Mouse (Mus musculus) lung, postnatal 14 days (tissue): ENCODE measurements around the gene Olfr56.
"Not testable (repeated sequence)": the region's sequence is repeated elsewhere in the genome, so short reads cannot be mapped to it uniquely, and the experiment has no call there.

Experiments
- DNase-seq: peaks from one replicate; pipeline ENCODE4 v3.0.0; 2021

The Olfr56 gene

GRCm38 (mm10) chr11:49060061-49060460 is 81.4 kb downstream of the Olfr56 start:
- DNase-seq: not testable (repeated sequence)

- DNase-seq: not testable (repeated sequence)
These were observed 83.2 kb downstream of the Olfr56 start for GRCm38 (mm10) chr11:49061865-49062264.

- DNase-seq: not testable (repeated sequence)
These were observed 85.2 kb downstream of the Olfr56 start, which contains the start of gene Tgtp2 for GRCm38 (mm10) chr11:49063713-49064469. Gene Tgtp2 (minus strand): TSS chr11:49064206.

GRCm38 (mm10) chr11:49068358-49068757 is 89.7 kb downstream of the Olfr56 start:
- no peak for DNase-seq

GRCm38 (mm10) chr11:49076001-49076757 is 97.5 kb downstream of the Olfr56 start, which contains the start of gene Ifi47:
Gene Ifi47 (plus strand): TSS chr11:49076587.
- not testable (repeated sequence) for DNase-seq

GRCm38 (mm10) chr11:49077012-49077411 is 98.3 kb downstream of the Olfr56 start:
- DNase-seq: no peak

GRCm38 (mm10) chr11:49078719-49079118 is 100.0 kb downstream of the Olfr56 start:
- DNase-seq: no peak

GRCm38 (mm10) chr11:49080636-49081035 is 101.9 kb downstream of the Olfr56 start:
- no peak for DNase-seq

GRCm38 (mm10) chr11:49081356-49081755 is 102.7 kb downstream of the Olfr56 start:
- no peak for DNase-seq

- DNase-seq: no peak
These were observed 103.2 kb downstream of the Olfr56 start for GRCm38 (mm10) chr11:49081886-49082285.

GRCm38 (mm10) chr11:49083146-49083545 is 104.5 kb downstream of the Olfr56 start:
- DNase-seq: no peak

GRCm38 (mm10) chr11:49083808-49084207 is 105.1 kb downstream of the Olfr56 start:
- DNase-seq: no peak

- DNase-seq: no peak
These were observed 105.7 kb downstream of the Olfr56 start for GRCm38 (mm10) chr11:49084385-49084784.

- no peak for DNase-seq
These were observed 106.2 kb downstream of the Olfr56 start for GRCm38 (mm10) chr11:49084875-49085274.

- no peak for DNase-seq
These were observed 108.2 kb downstream of the Olfr56 start for GRCm38 (mm10) chr11:49086858-49087361.

GRCm38 (mm10) chr11:49087830-49088616 is 109.3 kb downstream of the Olfr56 start:
- peak; percentile 35 for DNase-seq

- DNase-seq: no peak
These were observed 110.4 kb downstream of the Olfr56 start for GRCm38 (mm10) chr11:49088990-49089652.

- no peak for DNase-seq
These were observed 111.2 kb downstream of the Olfr56 start for GRCm38 (mm10) chr11:49089735-49090507.

- no peak for DNase-seq
These were observed 111.9 kb downstream of the Olfr56 start for GRCm38 (mm10) chr11:49090551-49090950.

GRCm38 (mm10) chr11:49091171-49091570 is 112.5 kb downstream of the Olfr56 start:
- DNase-seq: no peak

GRCm38 (mm10) chr11:49092053-49092586 is 113.4 kb downstream of the Olfr56 start:
- DNase-seq: no peak
